Mouse (Mus musculus): ENCODE measurements at regions not wholly inside any gene's neighbourhood (a gene's known extent, or its start where the extent isn't known, plus 50 kb on each side); places are given as distances from the start of the nearest gene placed in this dataset.
"Not testable (repeated sequence)": the region's sequence is repeated elsewhere in the genome, so short reads cannot be mapped to it uniquely, and the experiment has no call there.

- peak; percentile 36 for DNase-seq
Observed at GRCm38 (mm10) chr3:134330943-134331342, 94.7 kb downstream of the Cxxc4 start.

GRCm38 (mm10) chr3:134331499-134332153, 95.3 kb downstream of the Cxxc4 start:
- DNase-seq: peak; percentile 18

- DNase-seq: not testable (repeated sequence)
Observed at GRCm38 (mm10) chr3:134339093-134339695, 102.9 kb downstream of the Cxxc4 start.

- DNase-seq: no peak
Observed at GRCm38 (mm10) chr3:134365948-134366347, 129.7 kb downstream of the Cxxc4 start.

GRCm38 (mm10) chr3:134366761-134367160, 130.5 kb downstream of the Cxxc4 start:
- no peak for DNase-seq

- peak; percentile 6 for DNase-seq
Observed at GRCm38 (mm10) chr3:134368591-134368990, 132.3 kb downstream of the Cxxc4 start.

GRCm38 (mm10) chr3:134369126-134369525, 132.8 kb downstream of the Cxxc4 start:
- peak; percentile 52 for DNase-seq

- no peak for DNase-seq
Observed at GRCm38 (mm10) chr3:134379549-134379948, 143.3 kb downstream of the Cxxc4 start.

GRCm38 (mm10) chr3:134390472-134391336, 154.4 kb downstream of the Cxxc4 start:
- DNase-seq: no peak

GRCm38 (mm10) chr3:134400395-134401090, 164.3 kb downstream of the Cxxc4 start:
- no peak for DNase-seq

GRCm38 (mm10) chr3:134415606-134416328, 179.5 kb downstream of the Cxxc4 start:
- DNase-seq: no peak

- DNase-seq: no peak
Observed at GRCm38 (mm10) chr3:134427633-134428032, 191.3 kb downstream of the Cxxc4 start.

- DNase-seq: no peak
Observed at GRCm38 (mm10) chr3:134466611-134467010, 230.3 kb downstream of the Cxxc4 start.

GRCm38 (mm10) chr3:134487280-134487679, 251.0 kb downstream of the Cxxc4 start:
- DNase-seq: no peak

- no peak for DNase-seq
Observed at GRCm38 (mm10) chr3:134489966-134490543, 253.8 kb downstream of the Cxxc4 start.

GRCm38 (mm10) chr3:134509702-134510101, 273.4 kb downstream of the Cxxc4 start:
- no peak for DNase-seq

- no peak for DNase-seq
Observed at GRCm38 (mm10) chr3:134525795-134526194, 289.5 kb downstream of the Cxxc4 start.

GRCm38 (mm10) chr3:134560144-134560543, 268.7 kb upstream of the Tacr3 start:
- no peak for DNase-seq

GRCm38 (mm10) chr3:134578759-134579158, 250.0 kb upstream of the Tacr3 start:
- no peak for DNase-seq

GRCm38 (mm10) chr3:134588630-134589029, 240.2 kb upstream of the Tacr3 start:
- DNase-seq: no peak

GRCm38 (mm10) chr3:134602919-134603318, 225.9 kb upstream of the Tacr3 start:
- no peak for DNase-seq

- DNase-seq: peak; percentile 23
Observed at GRCm38 (mm10) chr3:134605356-134605771, 223.4 kb upstream of the Tacr3 start.
